Mouse (Mus musculus): ENCODE results near the gene Top3a.

- TF ChIP-seq SRF (IDR thresholded peaks at IDR 0.05; ENCODE audit: control insufficient read depth, insufficient read length, low read depth) (no peak), POLR2A (IDR thresholded peaks at IDR 0.05; ENCODE audit: insufficient read length, low read depth) (no peak), USF1 (IDR thresholded peaks at IDR 0.05; ENCODE audit: low read depth) (no peak), TCF12 (IDR thresholded peaks at IDR 0.05; ENCODE audit: insufficient read depth, poor library complexity, severe bottlenecking) (no peak), MAX (IDR thresholded peaks at IDR 0.05; ENCODE audit: low read depth) (no peak), MYOD1 (IDR thresholded peaks at IDR 0.05; ENCODE audit: control insufficient read depth in 1 of 3, insufficient read length in 2 of 3, low read depth in 2 of 3) (no peak), E2F4 (IDR thresholded peaks at IDR 0.05; ENCODE audit: insufficient read depth) (no peak), TCF3 (IDR thresholded peaks at IDR 0.05; ENCODE audit: insufficient read length, low read depth) (no peak), CEBPB (IDR thresholded peaks at IDR 0.05; ENCODE audit: insufficient read depth, poor library complexity, severe bottlenecking) (no peak), POLR2AphosphoS2 (IDR thresholded peaks at IDR 0.05; ENCODE audit: insufficient read length, low read depth) (no peak), REST (IDR thresholded peaks at IDR 0.05; ENCODE audit: insufficient read depth, insufficient read length) (no peak), MYOG (IDR thresholded peaks at IDR 0.05; ENCODE audit: control insufficient read depth in 1 of 3, insufficient read depth in 1 of 3, insufficient read length in 2 of 3, low read depth in 2 of 3) (no peak)
Measured at GRCm38 (mm10) chr11:60825191-60825590, 48.0 kb upstream of the Top3a start.

Data from myocyte (in vitro differentiated cells).